ENCODE assay signal across 22 mouse cellular contexts in the genomic region with DNA sequence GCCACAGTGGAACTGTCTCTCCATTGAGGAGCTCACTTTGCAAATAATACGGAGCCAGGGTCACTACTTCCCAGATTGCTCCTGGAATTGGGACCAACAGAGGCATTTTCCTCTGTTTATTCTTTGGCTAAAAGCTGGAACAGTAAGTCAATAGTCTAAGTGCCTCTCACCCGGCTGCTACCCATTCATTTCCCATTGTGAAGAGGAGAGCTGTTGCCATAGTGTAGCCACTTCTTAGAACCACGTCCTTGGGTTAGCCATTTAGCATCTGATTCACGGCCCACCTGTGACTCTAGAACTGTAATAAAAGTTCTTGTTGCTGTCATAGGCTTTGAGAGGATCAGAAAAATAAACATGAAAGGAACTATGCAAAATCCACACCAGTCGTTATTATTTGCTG. TPM values are rescaled to one million over a fixed set of nuclear protein-coding genes. Genes with fewer than 3 reads are reported as not detected.
"Had no signal": no experiment of that assay in that cellular context is flagged by ENCODE, and none has a peak within 500 bp of the region (broad histone marks: within the 10 kb centered on the region; RNA-seq: fewer than 3 reads in every experiment).

No protein-coding gene starts in this region.

- H3K4me1 ChIP-seq: liver, embryonic 13.5 days; liver, embryonic 15.5 days; midbrain, embryonic 12.5 days; stomach, embryonic 15.5 days had no signal

- H3K36me3 ChIP-seq: liver, embryonic 13.5 days; liver, embryonic 15.5 days; midbrain, embryonic 10.5 days; midbrain, embryonic 12.5 days; neural tube, embryonic 13.5 days; neural tube, embryonic 15.5 days; stomach, embryonic 15.5 days had no signal

- H3K27ac ChIP-seq: liver, embryonic 13.5 days; liver, embryonic 15.5 days; midbrain, embryonic 10.5 days; midbrain, embryonic 12.5 days; neural tube, embryonic 13.5 days; neural tube, embryonic 15.5 days; stomach, embryonic 15.5 days had no signal

- H3K27me3 ChIP-seq: liver, embryonic 13.5 days; liver, embryonic 15.5 days; midbrain, embryonic 12.5 days; neural tube, embryonic 13.5 days; neural tube, embryonic 15.5 days; stomach, embryonic 15.5 days had no signal

- ATAC-seq: liver, postnatal 0 days; midbrain, embryonic 16.5 days had no signal

- H3K9me3 ChIP-seq: liver, embryonic 13.5 days; liver, embryonic 15.5 days; midbrain, embryonic 10.5 days; midbrain, embryonic 12.5 days; neural tube, embryonic 13.5 days; neural tube, embryonic 15.5 days; stomach, embryonic 15.5 days had no signal

- H3K4me2 ChIP-seq: liver, embryonic 11.5 days; liver, embryonic 13.5 days; liver, embryonic 15.5 days; midbrain, embryonic 12.5 days; neural tube, embryonic 13.5 days; neural tube, embryonic 15.5 days; stomach, embryonic 15.5 days had no signal

- H3K9ac ChIP-seq: liver, embryonic 13.5 days; liver, embryonic 15.5 days; liver, postnatal 0 days; midbrain, embryonic 12.5 days; neural tube, embryonic 13.5 days; neural tube, embryonic 15.5 days; stomach, embryonic 15.5 days had no signal

- DNase-seq: liver; liver, embryonic 13.5 days; liver, postnatal 0 days; midbrain, embryonic 14.5 days; retina, postnatal 1 day; right cerebral cortex, adult 18-20 months; right cerebral cortex, postnatal 25 days; right cerebral cortex, postnatal 4 days; spleen, adult 18-20 months; thymus, adult 18-20 months; thymus, postnatal 14 days; thymus, postnatal 36 days had no signal

- H3K4me3 ChIP-seq: liver, embryonic 13.5 days; liver, embryonic 15.5 days; midbrain, embryonic 10.5 days; midbrain, embryonic 12.5 days; myocyte; neural tube, embryonic 13.5 days; neural tube, embryonic 15.5 days; stomach, embryonic 15.5 days had no signal

RNA-seq across cellular contexts. Expression of a gene that starts 54.8 kb away (rescaled TPM):
- polyA plus RNA-seq: small intestine, adult 2 months had no signal
